Mouse (Mus musculus): ENCODE measurements around the gene Olfr1002. TPM values are rescaled to one million over a fixed set of nuclear protein-coding genes. Genes with fewer than 3 reads are reported as not detected.
"Not testable (repeated sequence)": the region's sequence is repeated elsewhere in the genome, so short reads cannot be mapped to it uniquely, and the experiment has no call there.

Gene Olfr1002
- not detected for total RNA-seq (2021)
- long read RNA-seq, experiment 1 = 0 reads
- long read RNA-seq, experiment 2 = 0 reads

DNA sequence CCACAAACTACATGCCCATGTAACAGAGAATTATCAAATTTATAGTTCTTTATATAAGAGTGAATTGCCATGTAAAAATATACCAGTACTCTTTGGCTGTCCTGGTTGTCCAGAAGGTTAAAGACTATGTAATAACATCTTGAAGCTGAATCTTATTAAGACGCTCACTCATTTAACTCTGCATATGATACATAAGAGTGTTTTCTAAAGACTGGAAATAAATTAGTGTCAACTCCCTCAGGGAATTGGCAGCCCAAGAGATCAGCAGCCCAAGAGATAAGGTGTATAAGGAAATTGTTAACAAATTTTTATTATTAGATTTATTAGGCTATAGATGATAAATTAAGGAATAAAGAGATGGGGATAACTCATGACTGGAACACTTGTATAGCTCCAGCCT is at the start of gene Olfr1002:
TSS of gene Olfr1002 (minus strand) at position 101 of the 400 bp plus-strand sequence.
- no peak for DNase-seq (ENCODE audit: low spot score)

DNA sequence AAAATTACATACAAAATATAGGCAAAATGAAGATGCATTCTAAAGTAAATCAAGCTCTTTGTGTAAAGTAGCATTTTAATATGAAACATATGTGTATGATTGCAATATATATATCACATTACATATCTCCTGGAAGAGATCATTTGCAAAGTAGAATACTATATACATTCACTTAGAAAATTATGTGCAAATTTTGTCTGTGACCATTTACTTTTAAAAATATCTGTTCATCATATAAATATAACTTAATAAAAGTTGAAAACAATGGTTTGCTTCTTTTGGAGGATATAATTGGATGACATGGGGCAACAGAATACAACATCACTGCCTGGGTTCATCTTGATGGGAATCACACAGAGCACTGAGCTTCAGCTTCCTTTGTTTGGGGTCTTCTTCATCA is 38.6 kb upstream of the Olfr1002 start, which contains the start of gene Olfr1008:
TSS of gene Olfr1008 (plus strand) at position 301 of the 400 bp plus-strand sequence.
- no peak for DNase-seq (ENCODE audit: low spot score)

DNA sequence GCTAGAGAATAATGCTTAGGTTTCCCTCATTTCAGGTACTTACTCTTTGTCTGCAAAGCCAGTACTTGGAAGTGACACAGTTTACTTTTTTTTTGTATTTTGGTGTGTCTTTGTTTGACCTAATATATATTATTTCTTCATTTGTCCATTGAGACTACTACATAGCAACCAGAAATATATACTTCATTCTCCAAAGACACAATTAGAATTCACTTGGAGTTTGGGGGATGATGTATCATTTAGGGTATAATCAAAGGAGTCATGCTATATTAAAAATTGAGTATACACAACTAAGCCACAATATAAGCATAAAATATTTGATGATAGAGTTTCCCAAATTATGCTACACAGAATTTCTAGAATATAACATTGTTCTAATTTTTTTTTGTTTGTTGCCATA is 28.2 kb upstream of the Olfr1002 start, which contains the start of gene Olfr1006:
TSS of gene Olfr1006 (minus strand) at position 101 of the 400 bp plus-strand sequence.
- no peak for DNase-seq (ENCODE audit: low spot score)

- DNase-seq (ENCODE audit: low spot score) = not testable (repeated sequence)
Measured at GRCm38 (mm10) chr2:85664355-85664754, 13.9 kb upstream of the Olfr1002 start, which contains the start of gene Olfr154. Olfr154 (minus strand) TSS chr2:85664455.

- no peak for DNase-seq (ENCODE audit: low spot score)
Measured at GRCm38 (mm10) chr2:85611803-85612202, 38.7 kb downstream of the Olfr1002 start, which contains the start of gene Olfr1000. Olfr1000 (minus strand) TSS chr2:85611903.

Other genes with a start within 250 kb of the Olfr1002 start
- not detected for gene Olfr992, start 241.2 kb downstream of the Olfr1002 start, total RNA-seq (2021)
- gene Olfr993, start 235.8 kb downstream of the Olfr1002 start, total RNA-seq (2021) = not detected
- not detected for gene Olfr994, start 214.3 kb downstream of the Olfr1002 start, total RNA-seq (2021)
- not detected for gene Olfr995, start 207.1 kb downstream of the Olfr1002 start, total RNA-seq (2021)
- gene 4833423E24Rik, start 131.7 kb downstream of the Olfr1002 start, total RNA-seq (2021) = not detected
- gene Olfr996, start 71.5 kb downstream of the Olfr1002 start, total RNA-seq (2021) = not detected
- gene Olfr998, start 61.8 kb downstream of the Olfr1002 start, total RNA-seq (2021) = not detected
- not detected for gene Olfr1000, start 38.8 kb downstream of the Olfr1002 start, total RNA-seq (2021)
- not detected for gene Olfr154, start 13.8 kb upstream of the Olfr1002 start, total RNA-seq (2021)
- gene Olfr1006, start 28.1 kb upstream of the Olfr1002 start, total RNA-seq (2021) = not detected
- gene Olfr1008, start 38.7 kb upstream of the Olfr1002 start, total RNA-seq (2021) = not detected
- gene Olfr1009, start 64.7 kb upstream of the Olfr1002 start, total RNA-seq (2021) = not detected
- not detected for gene Olfr1012, start 112.1 kb upstream of the Olfr1002 start, total RNA-seq (2021)
- gene Olfr1013, start 116.4 kb upstream of the Olfr1002 start, total RNA-seq (2021) = not detected
- not detected for gene Olfr1014, start 122.0 kb upstream of the Olfr1002 start, total RNA-seq (2021)
- gene Olfr1015, start 131.3 kb upstream of the Olfr1002 start, total RNA-seq (2021) = not detected
- gene Olfr1016, start 151.8 kb upstream of the Olfr1002 start, total RNA-seq (2021) = not detected
- not detected for gene Olfr1018, start 167.8 kb upstream of the Olfr1002 start, total RNA-seq (2021)
- not detected for gene Olfr1019, start 194.8 kb upstream of the Olfr1002 start, total RNA-seq (2021)
- not detected for gene Olfr1020, start 196.3 kb upstream of the Olfr1002 start, total RNA-seq (2021)
- not detected for gene Olfr1022, start 217.9 kb upstream of the Olfr1002 start, total RNA-seq (2021)
- gene Olfr1023, start 234.9 kb upstream of the Olfr1002 start, total RNA-seq (2021) = not detected